Mouse (Mus musculus) heart, postnatal 25 days (tissue): ENCODE results near the gene Raet1e. TPM values are rescaled to one million over a fixed set of nuclear protein-coding genes. Genes with fewer than 3 reads are reported as not detected.

Source experiments
- total RNA-seq, 2 experiments: library from RNA; stranded (reverse); gene quantifications; 2 replicates each; pipeline ENCODE4 v1.2.3; 2021

The Raet1e gene
- total RNA-seq, 2 experiments from 2014 or later = not detected

Other genes starting within 250 kb of the Raet1e start
- gene 4930444G20Rik, start 90.5 kb upstream of the Raet1e start, total RNA-seq = not detected
- 1 to 10 TPM in 1 of 2 experiments, under 1 TPM in 1; 0.89 to 4.2 TPM for gene E030030I06Rik, start 9.3 kb upstream of the Raet1e start, total RNA-seq
- not detected for gene H60b, start within 50 bp of the Raet1e start, total RNA-seq
- under 1 TPM in 1 of 2 experiments, not detected in 1; 0.21 TPM for gene Raet1d, start 202.0 kb downstream of the Raet1e start, total RNA-seq